Mouse (Mus musculus): ENCODE data around the gene Dnajb2.
"Not testable (repeated sequence)": the region's sequence is repeated elsewhere in the genome, so short reads cannot be mapped to it uniquely, and the experiment has no call there.

DNA sequence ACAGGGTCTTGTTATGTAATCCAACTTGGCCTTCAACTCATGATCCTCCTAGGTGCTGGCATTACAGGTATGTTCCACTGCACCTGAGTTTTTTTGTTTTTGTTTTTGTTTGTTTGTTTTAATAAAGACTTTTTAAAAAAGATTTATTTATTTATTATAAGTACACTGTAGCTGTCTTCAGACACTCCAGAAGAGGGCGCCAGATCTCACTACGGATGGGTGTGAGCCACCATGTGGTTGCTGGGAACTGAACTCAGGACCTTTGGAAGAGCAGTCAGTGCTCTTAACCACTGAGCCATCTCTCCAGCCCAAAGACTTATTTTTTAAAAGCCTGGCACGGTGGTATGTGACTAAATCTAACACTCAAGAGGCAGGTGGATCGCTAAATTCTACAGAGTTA is 3.7 kb upstream of the Dnajb2 start:
- not testable (repeated sequence) for TF ChIP-seq CTCF (IDR thresholded peaks at IDR 0.05; ENCODE audit: low read depth, low read length); POLR2A (IDR thresholded peaks at IDR 0.05; ENCODE audit: borderline replicate concordance, low read depth, low read length)

Data from bone marrow macrophage, adult 2 months (primary cell).